Mouse (Mus musculus) embryonic facial prominence, embryonic 12.5 days (tissue): ENCODE measurements around the gene Cox4i1. TPM values are rescaled to one million over a fixed set of nuclear protein-coding genes. Genes with fewer than 3 reads are reported as not detected.

Source experiments
- ATAC-seq: fragments of 200-750 bp; cut with Nextera tagmentation; 2 replicates; pipeline ENCODE4 v1.8.0; 2017; ENCODE audit not compliant: insufficient number of reproducible peaks, insufficient read depth, low FRiP score, low TSS enrichment
- H3K27ac ChIP-seq: fragments of 300-500 bp; sonication (generic); 2 replicates; pipeline ENCODE4 v1.5.1; 2016; ENCODE audit warnings: mild to moderate bottlenecking
- H3K27me3 ChIP-seq: fragments of 300-500 bp; sonication (generic); 2 replicates; pipeline ENCODE4 v1.6.1; 2016; ENCODE audit warnings: mild to moderate bottlenecking, moderate library complexity
- H3K36me3 ChIP-seq: fragments of 300-500 bp; sonication (generic); 2 replicates; pipeline ENCODE4 v1.6.1; 2016; ENCODE audit warnings: mild to moderate bottlenecking
- H3K4me1 ChIP-seq: fragments of 300-500 bp; sonication (generic); 2 replicates; pipeline ENCODE4 v1.6.1; 2016
- H3K4me2 ChIP-seq: fragments of 300-500 bp; sonication (generic); replicated peaks from 2 replicates; pipeline ENCODE4 v1.6.1; 2016; ENCODE audit warnings: mild to moderate bottlenecking, moderate library complexity
- H3K4me3 ChIP-seq: fragments of 300-500 bp; sonication (generic); 2 replicates; pipeline ENCODE4 v1.5.1; 2016; ENCODE audit warnings: mild to moderate bottlenecking
- H3K9ac ChIP-seq: fragments of 300-500 bp; sonication (generic); 2 replicates; pipeline ENCODE4 v1.6.1; 2016; ENCODE audit warnings: mild to moderate bottlenecking, moderate library complexity
- H3K9me3 ChIP-seq: fragments of 300-500 bp; sonication (generic); 2 replicates; pipeline ENCODE4 v1.6.1; 2016; ENCODE audit warnings: mild to moderate bottlenecking, moderate library complexity
- WGBS: fragments of 180-500 bp; shearing (Covaris S2); methylation state at CpG from one replicate; pipeline ENCODE4 v1.1.7; 2016; 5-methylcytosine and 5-hydroxymethylcytosine counted together
- polyA plus RNA-seq: library from polyadenylated mRNA; unstranded; fragments of >200 nt; fragmentation: Nextera tagmentation; extraction: Ambion mirVana; gene quantifications from 2 replicates; pipeline ENCODE4 v1.2.1, GENCODE M21; 2016

The Cox4i1 gene
- polyA plus RNA-seq, 1 experiment from 2014 or later = 901 TPM

GRCm38 (mm10) chr8:120683602-120684001 is 15.6 kb downstream of the Cox4i1 start:
- no peak for ATAC-seq
- Histone ChIP-seq H3K27me3 (no peaks in the 10 kb centered on the region), H3K4me2 (no peak overlapping the region), H3K4me1 (peaks cover 21% of the 10 kb centered on the region; the same call in 1 of the 2 replicates), H3K27ac (no peak overlapping the region), H3K4me3 (no peak overlapping the region), H3K9me3 (no peaks in the 10 kb centered on the region), H3K36me3 (no peaks in the 10 kb centered on the region), H3K9ac (no peak overlapping the region)
- WGBS = 18% methylated on average over 10 of the region's 10 CpGs

DNA sequence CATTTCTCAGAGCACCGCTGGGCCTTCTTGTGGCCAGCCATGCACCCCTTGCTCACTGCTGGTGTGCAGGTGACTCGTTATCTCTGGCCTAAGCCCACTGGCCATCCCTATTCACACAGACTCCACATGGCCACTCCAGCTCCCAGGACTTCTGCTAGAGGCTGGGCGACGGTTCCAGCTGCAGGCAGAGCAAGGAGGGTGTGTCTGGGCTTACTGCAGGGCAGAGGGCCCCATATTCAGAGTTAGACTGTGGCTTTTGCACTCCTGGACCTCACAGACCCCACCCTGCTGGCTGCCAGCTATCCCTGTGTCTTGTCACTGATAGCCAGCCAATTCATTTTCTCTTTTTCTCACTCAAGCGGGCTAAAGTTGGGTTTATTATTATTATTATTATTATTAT is 16.1 kb downstream of the Cox4i1 start:
- no peak for ATAC-seq
- Histone ChIP-seq H3K27me3 (no peaks in the 10 kb centered on the region), H3K36me3 (no peaks in the 10 kb centered on the region), H3K4me2 (no peak overlapping the region), H3K4me3 (no peak overlapping the region), H3K9me3 (no peaks in the 10 kb centered on the region), H3K9ac (no peak overlapping the region), H3K4me1 (peaks cover 21% of the 10 kb centered on the region; the same call in 1 of the 2 replicates), H3K27ac (no peak overlapping the region)
- WGBS = 63% methylated on average over 5 of the region's 5 CpGs

DNA sequence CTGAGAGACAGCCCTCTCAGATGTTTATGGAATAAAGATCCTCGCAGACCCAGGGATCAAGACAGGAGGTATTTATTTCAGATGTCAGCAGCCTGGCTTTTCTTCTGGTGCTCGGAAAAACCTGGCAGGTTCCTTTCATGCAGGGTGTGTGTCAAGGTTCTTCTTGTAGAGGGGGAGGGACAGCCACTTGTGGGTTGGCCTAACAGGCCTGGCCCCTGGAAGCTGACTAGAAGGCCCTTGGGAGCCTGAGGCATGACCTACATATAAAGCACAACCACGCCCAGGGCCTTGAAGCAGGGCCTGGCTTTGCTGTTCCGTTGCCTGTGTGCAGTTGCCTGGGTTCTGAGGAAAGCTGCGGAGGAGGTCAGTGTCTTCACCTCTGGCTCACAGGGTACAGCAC is 17.1 kb downstream of the Cox4i1 start:
- WGBS = 42% methylated on average over 5 of the region's 5 CpGs
- Histone ChIP-seq H3K9me3 (no peaks in the 10 kb centered on the region), H3K4me2 (no peak overlapping the region), H3K27me3 (no peaks in the 10 kb centered on the region), H3K36me3 (no peaks in the 10 kb centered on the region), H3K4me1 (peaks cover 21% of the 10 kb centered on the region; the same call in 1 of the 2 replicates), H3K4me3 (no peak overlapping the region), H3K27ac (0 out of 2 replicates have a peak overlapping the region, but pooled peaks have one; percentile 60), H3K9ac (no peak overlapping the region)
- no peak for ATAC-seq

DNA sequence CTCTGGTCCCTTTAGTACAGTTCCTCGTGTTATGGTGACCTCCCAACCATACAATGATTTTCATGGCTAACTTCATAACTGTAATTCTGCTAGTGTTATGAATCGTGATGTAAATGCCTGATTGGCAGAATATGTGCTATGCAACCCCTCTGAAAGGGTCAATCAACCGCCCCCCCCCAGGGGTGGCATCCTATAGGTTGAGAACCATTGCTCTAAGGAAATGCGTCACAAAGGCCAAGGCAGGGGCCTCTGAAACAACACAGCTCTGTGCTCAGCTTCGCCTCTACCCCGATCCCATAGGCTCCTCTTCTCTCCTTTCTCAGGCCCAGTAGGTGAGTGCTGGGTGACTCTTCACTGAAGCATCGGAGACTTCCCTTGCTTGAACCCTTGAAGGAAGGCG is 17.6 kb downstream of the Cox4i1 start:
- 75% methylated on average over 8 of the region's 8 CpGs for WGBS
- Histone ChIP-seq H3K4me3 (no peak overlapping the region), H3K27ac (peak overlapping the region; percentile 60; the same call in 1 of the 2 replicates), H3K4me1 (peaks cover 21% of the 10 kb centered on the region; the same call in 1 of the 2 replicates), H3K9me3 (no peaks in the 10 kb centered on the region), H3K9ac (no peak overlapping the region), H3K27me3 (no peaks in the 10 kb centered on the region), H3K4me2 (no peak overlapping the region), H3K36me3 (no peaks in the 10 kb centered on the region)
- no peak for ATAC-seq

DNA sequence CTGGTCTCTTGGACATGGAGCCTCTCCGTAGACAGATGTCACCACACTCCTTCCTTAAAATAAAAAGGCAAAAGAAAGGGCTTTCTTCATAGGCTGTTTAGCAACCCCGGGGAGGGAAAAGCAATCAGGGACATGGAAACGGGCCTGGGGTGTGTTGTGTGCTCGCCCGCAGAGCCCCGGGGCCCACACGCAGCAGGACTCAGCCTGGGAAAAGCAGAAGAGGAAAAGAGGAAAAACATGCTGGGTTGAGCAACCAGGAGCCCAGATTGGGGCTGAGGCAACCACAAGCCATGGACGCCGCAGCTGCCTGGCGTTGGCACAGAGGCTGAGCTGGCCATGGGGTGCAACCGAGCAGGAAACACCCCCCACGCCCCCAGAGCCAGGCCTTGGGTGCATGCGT is 18.0 kb downstream of the Cox4i1 start:
- no peak overlapping the region for H3K4me2 ChIP-seq
- no peak for ATAC-seq
- H3K9ac ChIP-seq = no peak overlapping the region
- WGBS = 85% methylated on average over 13 of the region's 13 CpGs
- no peaks in the 10 kb centered on the region for H3K9me3 ChIP-seq
- H3K4me1 ChIP-seq = peaks cover 21% of the 10 kb centered on the region; the same call in 1 of the 2 replicates
- no peak overlapping the region for H3K4me3 ChIP-seq
- H3K27ac ChIP-seq = no peak overlapping the region
- H3K36me3 ChIP-seq = no peaks in the 10 kb centered on the region
- H3K27me3 ChIP-seq = no peaks in the 10 kb centered on the region

GRCm38 (mm10) chr8:120686576-120686975 is 18.6 kb downstream of the Cox4i1 start:
- Histone ChIP-seq H3K4me1 (peaks cover 21% of the 10 kb centered on the region; the same call in 1 of the 2 replicates), H3K36me3 (no peaks in the 10 kb centered on the region), H3K9me3 (no peaks in the 10 kb centered on the region), H3K4me2 (no peak overlapping the region), H3K27ac (no peak overlapping the region), H3K9ac (no peak overlapping the region), H3K4me3 (no peak overlapping the region), H3K27me3 (no peaks in the 10 kb centered on the region)
- 78% methylated on average over 5 of the region's 5 CpGs for WGBS
- no peak for ATAC-seq

- no peaks in the 10 kb centered on the region for H3K9me3 ChIP-seq
- H3K9ac ChIP-seq = no peak overlapping the region
- ATAC-seq = no peak
- H3K4me3 ChIP-seq = no peak overlapping the region
- H3K4me2 ChIP-seq = no peak overlapping the region
- 80% methylated on average over 8 of the region's 8 CpGs for whole genome bisulfite sequencing
- H3K27me3 ChIP-seq = no peaks in the 10 kb centered on the region
- H3K27ac ChIP-seq = no peak overlapping the region
- H3K4me1 ChIP-seq = peaks cover 21% of the 10 kb centered on the region; the same call in 1 of the 2 replicates
- H3K36me3 ChIP-seq = no peaks in the 10 kb centered on the region
These were observed 19.8 kb downstream of the Cox4i1 start for GRCm38 (mm10) chr8:120687786-120688185.

DNA sequence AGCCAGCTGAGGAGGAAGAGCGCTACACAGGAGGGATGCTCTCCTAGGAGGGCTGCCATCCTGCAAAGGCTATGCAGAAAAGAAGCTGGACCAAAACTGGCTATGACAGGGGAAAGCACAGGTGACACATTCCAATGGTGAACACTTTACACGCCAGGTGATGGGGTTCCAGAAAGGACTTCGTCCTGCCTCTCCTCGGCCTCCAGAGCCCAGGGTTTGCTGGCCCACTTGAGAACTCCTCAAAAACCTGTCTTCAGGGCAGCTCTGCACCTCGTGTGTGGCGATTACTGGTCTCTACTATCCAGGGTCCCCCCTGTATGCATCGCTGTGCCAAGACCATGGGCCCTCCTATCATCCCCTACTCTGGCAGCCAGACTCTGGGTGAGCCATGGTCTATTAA is 20.5 kb downstream of the Cox4i1 start:
- no peak overlapping the region for H3K9ac ChIP-seq
- H3K27ac ChIP-seq = no peak overlapping the region
- H3K4me2 ChIP-seq = no peak overlapping the region
- H3K9me3 ChIP-seq = no peaks in the 10 kb centered on the region
- 87% methylated on average over 7 of the region's 7 CpGs for WGBS
- no peaks in the 10 kb centered on the region for H3K36me3 ChIP-seq
- peaks cover 21% of the 10 kb centered on the region; the same call in 1 of the 2 replicates for H3K4me1 ChIP-seq
- ATAC-seq = no peak
- H3K4me3 ChIP-seq = no peak overlapping the region
- no peaks in the 10 kb centered on the region for H3K27me3 ChIP-seq

GRCm38 (mm10) chr8:120692934-120693333 is 24.9 kb downstream of the Cox4i1 start:
- Histone ChIP-seq H3K4me3 (no peak overlapping the region), H3K9me3 (no peaks in the 10 kb centered on the region), H3K4me1 (0 out of 2 replicates have a peak, but pooled peaks cover 5% of the 10 kb centered on the region), H3K36me3 (no peaks in the 10 kb centered on the region), H3K27ac (no peak overlapping the region), H3K4me2 (no peak overlapping the region), H3K27me3 (no peaks in the 10 kb centered on the region), H3K9ac (no peak overlapping the region)
- no peak for ATAC-seq
- 47% methylated on average over 4 of the region's 4 CpGs for WGBS

DNA sequence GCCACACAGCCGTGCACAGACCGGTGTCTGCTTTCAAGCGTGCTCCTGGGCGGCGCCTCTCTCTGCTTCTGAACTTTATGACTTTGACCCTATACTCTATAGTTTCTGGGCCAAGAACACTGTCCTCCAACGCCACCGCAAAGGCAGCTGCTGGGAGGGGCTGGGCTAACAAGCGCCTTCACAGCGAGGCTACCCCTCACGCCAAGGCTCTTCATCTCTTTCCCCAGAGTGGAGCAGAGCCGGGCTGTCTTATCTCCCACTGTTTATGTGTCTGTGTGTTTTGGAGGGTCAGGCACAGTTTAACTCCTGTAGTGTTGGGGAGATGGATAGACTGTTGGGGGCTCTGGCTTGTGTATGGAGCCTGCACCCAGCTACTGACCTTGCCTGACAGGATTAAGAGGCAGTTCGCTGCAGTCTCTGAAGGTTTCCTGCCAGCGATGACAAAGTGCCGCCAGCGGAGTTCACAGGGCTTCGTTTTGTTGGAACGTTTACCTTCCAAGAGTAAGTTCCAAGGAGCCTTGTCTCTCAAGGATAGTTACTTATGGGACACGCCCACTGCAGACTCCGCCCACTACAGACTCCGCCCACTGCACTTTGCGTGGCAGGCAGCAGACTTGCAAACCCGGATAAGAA is 26.0 kb downstream of the Cox4i1 start:
- 53% methylated on average over 22 of the region's 22 CpGs for WGBS
- Histone ChIP-seq H3K4me3 (no peak overlapping the region), H3K36me3 (no peaks in the 10 kb centered on the region), H3K27ac (no peak overlapping the region), H3K9ac (no peak overlapping the region; the same call in 1 of the 2 replicates), H3K27me3 (no peaks in the 10 kb centered on the region), H3K4me2 (no peak overlapping the region), H3K4me1 (0 out of 2 replicates have a peak, but pooled peaks cover 5% of the 10 kb centered on the region), H3K9me3 (no peaks in the 10 kb centered on the region)
- no peak for ATAC-seq

- no peak overlapping the region for H3K4me2 ChIP-seq
- H3K4me1 ChIP-seq = 0 out of 2 replicates have a peak, but pooled peaks cover 5% of the 10 kb centered on the region
- no peak overlapping the region for H3K27ac ChIP-seq
- H3K9ac ChIP-seq = no peak overlapping the region
- H3K36me3 ChIP-seq = no peaks in the 10 kb centered on the region
- WGBS = 58% methylated on average over 13 of the region's 13 CpGs
- no peak overlapping the region for H3K4me3 ChIP-seq
- no peak for ATAC-seq
- no peaks in the 10 kb centered on the region for H3K27me3 ChIP-seq
- no peaks in the 10 kb centered on the region for H3K9me3 ChIP-seq
These were observed 28.6 kb downstream of the Cox4i1 start for GRCm38 (mm10) chr8:120696401-120697153.
